Mouse (Mus musculus) thymus, postnatal 0 days (tissue): ENCODE results near the gene Mphosph8. TPM values are rescaled to one million over a fixed set of nuclear protein-coding genes. Genes with fewer than 3 reads are reported as not detected.
A peak's percentile ranks its signal among the peaks of the same experiment; 100 is the strongest.

Experiments used
- DNase-seq: peaks from one replicate; pipeline ENCODE4 v3.0.0-alpha.2; 2015; ENCODE audit warnings: low spot score
- polyA plus RNA-seq: library from polyadenylated mRNA; unstranded; fragments of >200 nt; fragmentation: Nextera tagmentation; extraction: Ambion mirVana; gene quantifications from 2 replicates; pipeline ENCODE4 v1.2.1, GENCODE M21; 2015

Gene Mphosph8
- 29.7 and 33.6 TPM in 2 replicates for polyA plus RNA-seq

DNA sequence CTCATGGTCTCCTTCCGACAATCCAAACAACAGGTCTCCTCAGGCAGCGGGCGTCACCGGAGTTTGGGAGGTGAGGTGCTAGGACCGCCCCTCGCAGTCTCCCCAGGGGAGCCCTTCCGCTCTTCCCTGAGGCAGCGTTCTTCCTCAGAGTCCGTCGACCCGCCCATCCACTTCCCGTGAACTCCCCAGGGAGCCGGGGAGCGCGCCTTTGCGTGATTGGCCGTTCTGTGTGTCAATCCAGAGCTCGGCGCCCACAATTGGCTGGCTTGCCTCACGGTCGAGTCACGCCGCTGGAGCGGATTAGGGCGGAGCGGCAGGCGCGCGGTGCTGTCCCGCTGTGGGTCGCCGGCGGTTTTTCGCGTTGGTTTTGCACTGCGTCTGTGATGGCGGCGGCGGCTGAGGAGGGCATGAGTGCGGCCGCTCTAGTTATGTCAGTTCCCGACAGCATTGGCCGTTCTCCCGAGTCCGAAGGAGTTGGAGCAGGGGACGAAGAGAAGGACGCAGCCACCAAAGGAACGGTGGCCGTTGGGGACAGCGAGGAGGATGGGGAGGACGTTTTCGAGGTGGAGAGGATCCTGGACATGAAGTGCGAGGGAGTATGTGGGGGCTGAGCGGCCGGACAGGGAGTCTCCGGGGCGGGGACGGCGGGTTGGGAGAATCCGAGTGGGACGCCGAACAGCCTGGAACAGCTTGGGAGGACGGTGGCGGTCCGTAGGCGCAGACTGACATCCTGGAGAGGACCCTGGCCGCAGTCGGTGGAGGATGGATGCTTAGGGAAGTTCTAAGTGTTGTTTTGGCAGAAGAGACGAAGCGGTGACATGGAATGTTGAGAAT, at the start of gene Mphosph8:
Gene Mphosph8, plus strand, starts transcription at position 280 of the 834 bp plus-strand sequence.
- peak; percentile 98 for DNase-seq

DNA sequence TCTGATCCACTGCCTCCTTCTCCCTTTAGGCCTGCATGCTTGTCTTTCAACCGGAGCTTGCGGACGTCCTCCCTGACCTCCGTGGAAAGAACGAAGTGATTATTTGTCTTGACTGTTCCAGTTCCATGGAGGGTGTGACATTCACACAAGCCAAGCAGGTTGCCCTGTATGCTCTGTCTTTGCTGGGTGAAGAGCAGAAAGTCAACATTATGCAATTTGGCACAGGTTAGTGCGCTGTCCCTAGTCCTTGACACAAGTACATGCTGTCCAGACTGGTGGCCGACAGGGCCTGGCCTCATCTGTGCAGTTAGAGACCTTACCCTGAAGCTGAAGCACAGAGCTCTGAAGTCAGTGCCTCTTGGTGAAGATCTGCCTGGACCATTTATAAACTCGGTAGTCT, 47.6 kb upstream of the Mphosph8 start:
- no peak for DNase-seq

DNA sequence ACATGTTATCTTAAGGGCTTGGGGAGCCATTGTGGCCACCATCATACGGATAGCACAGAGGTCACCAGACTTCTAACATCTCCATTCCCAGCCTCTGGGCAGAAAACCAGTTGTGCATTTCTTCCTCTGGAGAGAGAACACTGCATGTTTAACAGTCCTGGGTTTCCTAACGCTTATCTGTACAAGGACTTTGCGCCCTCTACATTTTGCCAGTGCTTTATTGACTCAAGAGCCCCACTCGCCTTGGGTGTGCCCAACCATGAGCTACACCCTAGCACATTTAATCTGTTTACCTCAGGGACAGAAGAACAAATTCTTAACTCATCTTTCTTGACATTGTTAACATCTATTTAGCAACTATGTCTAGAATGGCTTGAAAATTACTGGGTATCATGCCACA, 41.8 kb upstream of the Mphosph8 start:
- no peak for DNase-seq

DNA sequence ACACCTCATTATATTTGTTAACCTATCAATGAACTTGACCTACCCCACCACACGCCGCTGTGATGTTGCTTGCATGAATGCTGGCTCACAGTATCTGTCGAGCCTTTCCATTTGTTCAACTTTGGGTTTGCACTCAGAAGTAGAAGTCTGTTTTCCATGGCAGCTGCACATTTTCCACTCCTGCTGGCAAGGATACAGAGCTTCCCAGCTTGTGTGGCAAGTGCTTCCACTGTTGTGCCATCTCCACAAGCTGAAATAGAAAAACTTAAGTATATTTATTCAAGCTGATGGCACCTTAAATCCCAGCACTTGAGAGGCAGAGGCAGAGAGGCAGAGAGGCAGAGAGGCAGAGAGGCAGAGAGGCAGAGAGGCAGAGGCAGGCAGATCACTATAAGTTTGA, 39.7 kb upstream of the Mphosph8 start:
- DNase-seq = no peak

DNA sequence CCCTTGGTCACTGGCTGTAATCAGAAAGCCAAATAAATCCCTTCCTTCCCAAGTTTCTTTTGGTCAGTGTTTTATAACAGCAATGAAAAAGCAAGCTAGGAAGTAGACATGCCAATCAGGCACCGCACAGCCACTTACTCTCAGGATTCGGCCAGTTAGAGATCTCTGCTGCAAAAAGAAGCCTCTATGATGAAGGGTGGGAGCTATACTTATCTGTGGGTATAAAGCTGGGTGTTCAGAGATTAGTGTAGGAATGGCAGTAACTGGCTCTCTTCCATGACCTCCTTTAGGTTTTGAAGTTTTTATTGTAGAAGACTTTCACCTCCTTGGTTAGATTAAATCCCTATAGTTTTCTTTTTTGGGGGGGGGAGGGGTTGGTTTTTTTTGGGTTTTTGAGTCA, 36.9 kb upstream of the Mphosph8 start:
- no peak for DNase-seq

DNA sequence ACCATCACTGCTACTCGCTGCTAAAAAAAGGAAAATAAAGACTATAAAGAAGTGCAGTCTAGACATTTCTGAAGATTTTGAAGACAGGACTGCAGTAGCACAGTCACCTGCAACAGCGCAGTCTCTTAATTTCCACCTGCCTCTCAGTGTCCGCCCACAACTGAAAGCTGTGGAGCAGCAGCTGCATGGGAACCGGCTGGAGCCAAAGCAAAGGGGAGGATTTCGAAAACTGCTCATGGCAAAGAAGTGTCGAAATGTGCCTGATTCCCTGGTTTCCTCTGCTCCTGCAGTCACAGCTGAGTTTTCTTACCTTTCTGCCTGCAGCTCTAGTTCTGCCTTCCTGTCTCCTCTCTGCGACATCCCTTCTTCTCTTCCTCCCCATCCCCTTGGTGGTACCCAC, 20.8 kb upstream of the Mphosph8 start:
- DNase-seq = no peak

DNA sequence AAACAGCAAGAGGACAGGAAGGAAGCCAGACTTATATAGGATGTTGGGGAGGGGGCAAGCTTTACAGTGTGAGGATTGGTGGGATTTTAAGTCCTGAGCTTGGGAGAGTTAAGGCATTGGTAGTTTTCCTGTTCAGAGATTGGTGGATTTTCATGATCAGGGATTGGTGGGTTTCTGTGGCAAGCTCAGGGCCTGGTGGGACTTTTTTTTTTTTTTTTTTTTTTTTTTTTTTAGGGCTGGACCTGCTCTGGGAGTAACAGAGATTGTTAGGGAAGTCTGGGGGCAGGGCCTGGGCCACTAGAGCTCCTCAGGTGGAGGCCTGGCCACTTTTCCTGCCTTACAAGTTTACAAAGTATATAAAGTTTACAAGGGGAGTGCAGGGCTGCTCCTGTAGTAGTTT, 18.6 kb upstream of the Mphosph8 start:
- no peak for DNase-seq

DNA sequence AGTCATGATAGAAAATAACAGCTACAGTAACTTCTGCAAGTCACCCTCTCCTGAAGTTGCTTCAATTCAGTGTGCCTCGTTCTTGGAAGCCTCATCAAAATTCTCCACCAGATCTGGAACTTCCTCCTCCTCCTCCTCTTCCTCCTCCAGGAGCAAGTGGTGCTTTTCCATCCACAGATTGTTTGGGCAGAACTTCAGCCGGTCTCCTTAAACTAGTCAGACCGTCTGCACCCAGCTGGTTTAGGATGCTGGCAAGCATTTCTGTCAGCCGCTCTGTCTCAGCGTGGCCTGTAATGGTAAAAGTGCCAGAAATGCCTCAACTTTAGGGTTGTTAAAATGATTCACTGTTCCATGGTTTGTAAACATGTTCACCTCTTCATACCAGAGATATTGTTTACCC, 2.4 kb upstream of the Mphosph8 start:
- no peak for DNase-seq

DNA sequence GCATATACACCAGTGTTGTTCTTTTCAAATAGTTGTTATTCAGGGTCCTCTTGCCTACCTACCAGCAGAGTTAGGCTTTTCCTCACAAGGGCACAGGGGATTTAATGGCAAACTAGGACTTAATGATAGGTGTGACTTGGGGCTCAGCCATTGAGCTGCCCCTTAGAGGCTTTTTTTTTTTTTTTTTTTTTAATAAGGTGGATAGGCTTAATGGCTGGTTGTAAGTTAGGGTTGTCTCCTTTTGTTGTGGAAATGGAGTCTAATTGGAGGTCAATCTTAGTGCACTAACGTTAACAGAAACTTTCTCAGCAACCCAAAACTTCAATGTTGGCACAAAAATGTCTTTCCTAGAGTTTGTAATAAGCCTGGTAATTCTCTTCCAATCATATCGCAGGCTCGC, 1.1 kb upstream of the Mphosph8 start:
- DNase-seq = no peak

DNA sequence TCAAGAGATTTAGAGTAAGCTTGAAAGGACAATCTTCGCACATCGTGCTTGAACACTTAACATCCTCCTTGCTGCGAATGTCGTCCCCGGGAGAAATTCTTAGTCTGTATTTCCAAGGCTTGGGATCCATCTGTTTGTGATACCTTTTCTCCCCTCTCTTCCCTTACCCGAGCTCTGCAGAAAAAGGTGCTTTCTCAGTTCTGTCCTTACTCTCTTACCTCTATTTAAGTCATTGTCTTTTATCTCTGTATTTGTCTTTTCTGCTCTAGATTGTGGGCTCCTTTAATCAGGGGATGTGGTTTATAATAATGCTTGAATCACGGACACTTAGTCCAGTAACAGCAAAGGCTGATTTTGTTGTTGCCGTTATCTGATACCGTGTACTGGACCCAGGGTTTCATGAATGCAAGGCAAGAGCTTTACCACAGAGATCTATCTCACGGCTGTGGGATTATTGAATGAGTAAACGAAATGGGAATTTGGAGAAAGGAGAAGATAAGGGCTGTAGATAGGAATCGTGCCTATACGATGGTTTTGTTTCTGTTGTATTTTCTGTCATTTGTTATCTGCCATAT, 1.1 kb downstream of the Mphosph8 start:
- peak; percentile 10 for DNase-seq

DNA sequence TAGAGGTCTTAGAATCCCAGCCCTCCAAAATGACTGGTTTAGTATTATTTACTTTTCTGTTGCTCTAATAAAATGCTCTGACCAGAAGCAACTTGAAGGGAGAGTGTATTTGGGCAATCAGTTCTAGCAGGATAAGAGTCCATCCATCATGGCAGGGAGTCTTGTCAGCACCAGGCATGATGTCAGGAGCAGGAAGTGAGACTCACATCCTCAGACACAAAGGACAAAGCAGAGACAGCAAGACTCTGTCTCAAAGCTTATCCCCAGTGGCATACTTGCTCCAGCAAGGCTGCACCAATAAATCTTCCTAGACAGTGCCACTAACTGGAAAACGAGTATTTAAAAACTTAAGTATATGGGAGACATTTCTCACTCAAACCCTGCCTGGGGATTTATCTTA, 17.4 kb downstream of the Mphosph8 start:
- no peak for DNase-seq

DNA sequence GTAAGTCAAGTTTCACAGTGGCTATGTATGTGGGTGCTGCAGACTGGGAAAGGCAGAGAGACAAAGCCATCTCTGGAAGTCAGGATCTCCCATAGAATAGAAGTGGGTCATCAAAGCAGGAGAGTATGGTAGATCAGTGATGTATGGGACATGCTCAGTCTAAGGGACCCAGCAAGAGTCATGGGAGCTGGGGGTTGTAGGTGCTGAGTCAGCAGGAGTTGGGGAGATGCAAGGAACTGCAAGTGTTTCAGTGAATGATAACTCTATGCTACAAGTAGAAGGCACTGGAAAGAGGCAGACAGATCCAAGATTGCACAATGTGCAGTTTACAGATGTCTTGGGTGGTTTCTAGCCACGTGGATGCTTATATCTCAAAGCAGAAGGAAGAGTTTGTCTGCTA, 21.1 kb downstream of the Mphosph8 start:
- no peak for DNase-seq

DNA sequence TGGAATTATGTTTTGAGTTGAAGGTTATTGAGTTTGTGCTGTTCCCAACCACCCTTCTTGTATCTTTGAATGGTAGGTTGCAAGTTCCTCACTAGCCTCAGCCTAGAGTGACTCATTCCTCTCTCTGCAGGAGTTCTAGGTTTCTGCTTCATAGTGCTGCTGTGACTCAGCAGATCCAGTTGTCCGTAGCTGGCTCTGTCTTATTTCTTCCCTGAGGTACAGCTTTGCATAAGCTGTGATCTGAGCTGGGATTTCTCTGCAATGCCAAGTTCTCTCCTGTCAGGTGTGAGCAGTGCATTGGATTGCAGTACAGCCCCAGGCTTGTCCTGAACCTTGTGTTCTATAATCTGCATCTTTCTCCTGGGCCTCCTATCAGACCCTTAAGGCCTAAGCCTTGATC, 21.7 kb downstream of the Mphosph8 start:
- DNase-seq = no peak

DNA sequence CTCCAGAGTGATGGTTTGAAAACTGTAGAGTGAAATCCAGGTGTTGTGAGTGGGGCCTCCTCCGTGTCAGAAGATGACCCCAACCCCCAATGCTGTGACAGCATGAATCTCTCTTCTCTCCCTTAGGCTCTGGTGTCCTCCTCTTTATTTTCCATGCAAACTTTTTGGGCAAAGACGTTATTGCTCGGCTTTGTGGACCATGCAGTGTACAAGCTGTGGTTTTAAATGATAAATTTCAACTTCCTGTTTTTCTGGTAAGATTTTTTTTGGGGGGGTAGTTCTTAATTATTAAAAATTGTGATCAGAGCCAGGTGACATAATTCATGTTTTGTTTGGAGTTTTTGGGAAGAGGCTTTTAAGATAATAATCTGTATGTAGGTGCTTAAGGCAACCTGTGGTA, 27.4 kb downstream of the Mphosph8 start:
- no peak for DNase-seq

DNA sequence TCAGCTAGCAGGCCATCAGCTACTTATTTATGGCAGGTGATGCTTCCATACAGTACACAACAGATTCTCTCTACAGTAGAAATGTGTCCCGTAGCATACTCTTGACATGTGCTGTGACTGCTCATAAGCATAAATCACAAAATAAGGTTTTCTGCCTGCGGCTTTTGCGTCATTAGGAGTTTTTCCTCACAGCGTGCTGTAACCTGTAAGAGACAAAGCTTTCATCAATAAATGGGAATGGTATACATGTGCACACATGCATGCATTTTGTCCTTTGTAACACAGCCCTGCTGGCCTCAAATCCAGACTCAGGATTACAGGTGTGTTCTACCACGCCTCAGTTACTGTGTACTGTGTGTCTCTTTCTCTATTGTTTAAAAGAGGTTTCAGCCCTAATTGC, 29.8 kb downstream of the Mphosph8 start:
- no peak for DNase-seq

DNA sequence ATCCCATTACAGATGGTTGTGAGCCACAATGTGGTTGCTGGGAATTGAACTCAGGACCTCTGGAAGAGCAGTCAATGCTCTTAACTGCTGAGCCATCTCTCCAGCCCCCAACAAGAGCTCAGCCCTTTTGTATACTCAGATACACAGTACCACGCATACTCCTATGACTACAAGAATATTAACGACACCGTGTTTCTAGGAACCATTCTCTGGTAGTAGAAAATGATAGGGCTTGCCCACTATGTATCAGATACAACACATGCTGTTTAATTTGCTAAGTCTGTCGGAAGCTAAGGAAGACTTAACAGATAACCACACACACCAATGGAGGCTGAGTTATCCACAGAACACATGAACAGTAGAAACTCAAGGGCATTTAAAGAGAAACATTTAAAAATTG, 34.6 kb downstream of the Mphosph8 start:
- no peak for DNase-seq

DNA sequence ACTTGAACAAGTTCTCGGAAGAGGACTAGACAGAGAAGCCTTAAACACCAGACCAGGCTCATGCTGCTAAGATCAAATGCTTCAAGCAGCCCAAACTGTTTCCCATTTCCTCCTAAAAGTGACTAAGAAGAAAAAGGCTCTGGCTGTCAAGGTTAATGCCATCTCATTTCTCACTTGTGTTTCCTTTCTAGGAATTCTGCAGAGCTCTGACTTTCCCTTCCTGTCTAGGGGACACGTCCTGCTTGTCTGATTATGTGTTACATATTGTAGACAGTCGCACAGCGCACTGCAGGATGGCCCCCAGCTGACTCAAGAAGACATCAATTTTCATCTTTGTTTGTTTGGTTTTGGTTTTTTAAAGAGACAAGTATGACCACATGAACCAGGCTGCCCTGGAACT, 37.6 kb downstream of the Mphosph8 start:
- DNase-seq = no peak

DNA sequence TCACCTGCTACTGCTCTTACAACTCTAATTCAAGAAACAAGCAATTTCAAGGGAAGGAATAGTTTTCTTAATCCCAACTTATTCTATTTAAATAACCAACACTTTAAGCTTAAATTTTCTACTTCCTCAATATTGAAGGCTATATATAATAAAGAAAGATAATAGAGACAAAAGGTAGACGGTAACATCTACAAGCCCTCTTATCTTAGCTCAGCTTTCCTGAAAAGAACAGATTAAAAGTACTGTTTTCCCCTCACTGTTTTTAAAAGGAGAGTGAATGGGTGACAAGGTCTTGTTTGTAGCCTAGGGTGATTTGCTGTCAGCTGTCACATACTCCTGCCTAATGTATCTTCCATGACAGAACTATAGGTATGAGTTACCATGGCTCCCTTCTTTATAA, 58.4 kb downstream of the Mphosph8 start:
- no peak for DNase-seq

DNA sequence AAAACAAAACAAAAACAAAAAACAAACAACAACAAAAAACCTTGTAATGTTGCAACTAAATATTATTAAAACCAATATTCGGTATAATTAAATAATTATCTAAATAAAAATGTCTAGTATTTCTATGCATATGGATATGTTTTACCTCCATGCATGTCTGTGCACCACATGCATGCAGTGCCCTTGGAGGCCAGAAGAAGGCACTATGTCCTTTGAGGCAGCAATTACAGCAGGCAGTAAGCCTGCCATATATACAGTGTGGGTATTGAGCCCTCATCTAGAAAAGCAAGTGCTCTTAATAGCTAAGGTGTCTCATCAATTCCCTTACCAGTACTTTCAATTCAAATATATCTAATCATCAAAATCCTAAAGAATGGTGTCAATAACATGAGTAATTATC, 72.1 kb downstream of the Mphosph8 start:
- peak; percentile 15 for DNase-seq
